Mouse (Mus musculus) ES-E14 (cell line): ENCODE data around the gene Gm4450.

Experiments
- CHD2 ChIP-seq: IDR thresholded peaks from 2 replicates; pipeline ENCODE4 v1.6.1; 2014; ENCODE audit warnings: mild to moderate bottlenecking, low read depth, low read length, inconsistent platforms
- HCFC1 ChIP-seq: IDR thresholded peaks from 2 replicates; pipeline ENCODE4 v1.6.1; 2012; ENCODE audit warnings: low read length, inconsistent platforms, borderline replicate concordance; ENCODE audit not compliant: insufficient read depth
- MAFK ChIP-seq: IDR thresholded peaks from 2 replicates; pipeline ENCODE4 v1.6.1; 2014; ENCODE audit warnings: mild to moderate bottlenecking, low read depth, low read length, inconsistent platforms; ENCODE audit not compliant: insufficient read depth
- ZC3H11A ChIP-seq: IDR thresholded peaks from 2 replicates; pipeline ENCODE4 v1.6.1; 2012; ENCODE audit warnings: low read depth, mild to moderate bottlenecking, inconsistent platforms, low read length, borderline replicate concordance
- ZNF384 ChIP-seq: IDR thresholded peaks from 2 replicates; pipeline ENCODE4 v1.6.1; 2012; ENCODE audit warnings: low read depth, low read length, inconsistent platforms

- TF ChIP-seq ZNF384 (no peak), CHD2 (no peak), HCFC1 (no peak), ZC3H11A (no peak), MAFK (no peak)
These were observed 39.6 kb downstream of the Gm4450 start for GRCm38 (mm10) chr3:98417328-98417727.
